Mouse (Mus musculus): ENCODE results near the gene Slc25a22.
"Not testable (repeated sequence)": the region's sequence is repeated elsewhere in the genome, so short reads cannot be mapped to it uniquely, and the experiment has no call there.

The Slc25a22 gene

GRCm38 (mm10) chr7:141457986-141458660 lies 20.4 kb upstream of the Slc25a22 start:
- peak; percentile 65 to 70 for DNase-seq

GRCm38 (mm10) chr7:141457236-141457635 lies 19.5 kb upstream of the Slc25a22 start:
- peak in 1 of 2 experiments; percentile 25 for DNase-seq

GRCm38 (mm10) chr7:141456739-141457138 lies 19.0 kb upstream of the Slc25a22 start:
- no peak for DNase-seq

GRCm38 (mm10) chr7:141455610-141456314 lies 18.1 kb upstream of the Slc25a22 start:
- DNase-seq: peak; percentile 60 to 63

- DNase-seq: peak; percentile 87 to 93
These were observed 17.4 kb upstream of the Slc25a22 start, which contains the start of gene Pnpla2 for GRCm38 (mm10) chr7:141454967-141455551. Gene Pnpla2 (plus strand): TSS chr7:141455198.

GRCm38 (mm10) chr7:141453636-141454035 lies 15.9 kb upstream of the Slc25a22 start:
- DNase-seq: no peak

- DNase-seq: no peak
These were observed 14.2 kb upstream of the Slc25a22 start for GRCm38 (mm10) chr7:141451928-141452327.

GRCm38 (mm10) chr7:141447110-141447991 lies 9.7 kb upstream of the Slc25a22 start, which contains the start of gene Rplp2:
Gene Rplp2 (plus strand): TSS chr7:141447370.
- peak; percentile 94 for DNase-seq

- not testable (repeated sequence) for DNase-seq
These were observed 8.7 kb upstream of the Slc25a22 start for GRCm38 (mm10) chr7:141446374-141446773.

- DNase-seq: no peak
These were observed 6.1 kb upstream of the Slc25a22 start, which contains the start of gene Pidd1 for GRCm38 (mm10) chr7:141443828-141444237. Gene Pidd1 (minus strand): TSS chr7:141444025.

GRCm38 (mm10) chr7:141443081-141443821 lies 5.6 kb upstream of the Slc25a22 start:
- DNase-seq: no peak

- DNase-seq: no peak
These were observed 4.5 kb upstream of the Slc25a22 start for GRCm38 (mm10) chr7:141442199-141442598.

- DNase-seq: no peak
These were observed 3.8 kb upstream of the Slc25a22 start for GRCm38 (mm10) chr7:141441460-141441859.

- DNase-seq: peak; percentile 67 to 73
These were observed 2.9 kb upstream of the Slc25a22 start for GRCm38 (mm10) chr7:141440613-141441012.

GRCm38 (mm10) chr7:141439811-141440210 lies 2.1 kb upstream of the Slc25a22 start:
- DNase-seq: no peak

GRCm38 (mm10) chr7:141439140-141439679 lies 1.5 kb upstream of the Slc25a22 start:
- DNase-seq: peak in 1 of 2 experiments; percentile 18

GRCm38 (mm10) chr7:141438201-141438968 lies 693 bp upstream of the Slc25a22 start:
- peak; percentile 83 to 86 for DNase-seq

- no peak for DNase-seq
These were observed 1.2 kb downstream of the Slc25a22 start for GRCm38 (mm10) chr7:141436523-141436892.

GRCm38 (mm10) chr7:141435856-141436522 lies 1.7 kb downstream of the Slc25a22 start:
- peak in 1 of 2 experiments; percentile 19 for DNase-seq
